Mouse (Mus musculus) urinary bladder, postnatal 4 days (tissue): ENCODE measurements around the gene Rgmb.

Experiments
- DNase-seq, 2 experiments: peaks; one replicate each; pipeline ENCODE4 v3.0.0; 2021 to 2022; ENCODE audit warnings: low spot score in 2 of 2

Gene Rgmb

GRCm38 (mm10) chr17:15776349-15776748 is 54.5 kb downstream of the Rgmb start:
- no peak for DNase-seq

- no peak for DNase-seq
These were observed 56.1 kb downstream of the Rgmb start for GRCm38 (mm10) chr17:15774565-15775215.

GRCm38 (mm10) chr17:15773956-15774355 is 56.9 kb downstream of the Rgmb start:
- DNase-seq = no peak

GRCm38 (mm10) chr17:15769081-15769724 is 61.6 kb downstream of the Rgmb start:
- no peak for DNase-seq

- DNase-seq = no peak
These were observed 69.6 kb downstream of the Rgmb start for GRCm38 (mm10) chr17:15761191-15761590.
